Mouse (Mus musculus) embryo, embryonic 11 days (tissue): ENCODE measurements around the gene Nt5c2.
A peak's percentile ranks its signal among the peaks of the same experiment; 100 is the strongest.

Experiments
- DNase-seq: peaks from one replicate; pipeline ENCODE4 v3.0.0-alpha.2; 2015

Nt5c2 gene

GRCm38 (mm10) chr19:47014447-47015381 is at the start of gene Nt5c2, which contains the start of gene Ina:
Gene Nt5c2, minus strand, starts transcription at chr19:47015153.
Gene Ina, plus strand, starts transcription at chr19:47014698.
- DNase-seq = peak; percentile 93

DNA sequence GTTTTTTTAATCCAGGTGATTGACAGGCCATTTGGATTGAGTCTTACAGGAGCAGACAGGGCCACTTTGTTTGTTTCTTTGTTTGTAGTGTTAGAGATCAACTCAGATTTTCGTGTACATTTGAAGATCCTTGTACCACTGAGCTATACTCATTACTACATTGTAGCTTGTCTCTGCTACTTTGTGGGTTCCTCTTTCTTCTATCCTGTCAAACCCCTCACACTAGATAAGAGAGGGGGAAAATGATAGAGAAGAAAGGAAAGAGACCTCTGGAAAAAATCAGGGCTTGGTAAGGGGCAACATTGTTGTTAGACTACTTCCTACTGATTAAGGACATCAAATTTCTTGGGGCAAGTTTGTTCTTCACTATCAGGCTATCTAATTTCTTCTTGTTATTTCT is 42.7 kb upstream of the Nt5c2 start:
- DNase-seq = no peak

DNA sequence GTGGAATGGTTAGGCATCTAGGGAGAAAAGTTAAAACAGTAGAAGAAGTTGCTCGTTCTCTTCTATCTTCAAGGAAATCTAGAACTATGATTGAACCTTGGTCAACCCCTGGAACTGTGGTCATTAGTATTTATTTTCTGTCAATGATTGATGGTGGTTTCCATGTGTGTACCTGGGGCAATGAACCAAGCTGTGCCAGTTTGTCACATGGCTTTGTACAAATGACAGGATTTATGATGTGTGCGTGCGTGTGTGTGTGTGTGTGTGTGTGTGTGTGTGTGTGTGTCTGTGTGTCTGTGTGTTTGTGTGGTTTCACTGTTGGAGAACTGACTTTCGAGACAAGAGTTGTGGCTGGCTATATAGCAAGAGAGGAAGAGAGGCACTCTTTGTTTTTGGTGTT is 38.5 kb upstream of the Nt5c2 start:
- DNase-seq = no peak

DNA sequence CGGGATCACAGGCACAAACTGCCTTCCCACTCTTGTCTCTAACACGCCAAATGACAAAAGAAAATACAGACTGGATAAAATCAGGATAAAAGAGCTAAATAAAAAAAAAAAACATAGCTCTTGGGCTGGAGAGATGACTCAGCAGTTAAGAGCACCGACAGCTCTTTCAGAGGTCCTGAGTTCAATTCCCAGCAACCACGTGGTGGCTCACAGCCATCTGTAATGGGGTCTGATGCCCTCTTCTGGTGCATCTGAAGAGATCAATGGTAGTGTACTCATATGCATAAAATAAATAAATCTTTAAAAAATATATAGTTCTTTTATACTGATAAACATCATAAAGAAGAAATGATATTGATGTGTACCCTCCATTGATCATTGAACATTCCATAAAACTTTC is 38.0 kb upstream of the Nt5c2 start:
- no peak for DNase-seq

DNA sequence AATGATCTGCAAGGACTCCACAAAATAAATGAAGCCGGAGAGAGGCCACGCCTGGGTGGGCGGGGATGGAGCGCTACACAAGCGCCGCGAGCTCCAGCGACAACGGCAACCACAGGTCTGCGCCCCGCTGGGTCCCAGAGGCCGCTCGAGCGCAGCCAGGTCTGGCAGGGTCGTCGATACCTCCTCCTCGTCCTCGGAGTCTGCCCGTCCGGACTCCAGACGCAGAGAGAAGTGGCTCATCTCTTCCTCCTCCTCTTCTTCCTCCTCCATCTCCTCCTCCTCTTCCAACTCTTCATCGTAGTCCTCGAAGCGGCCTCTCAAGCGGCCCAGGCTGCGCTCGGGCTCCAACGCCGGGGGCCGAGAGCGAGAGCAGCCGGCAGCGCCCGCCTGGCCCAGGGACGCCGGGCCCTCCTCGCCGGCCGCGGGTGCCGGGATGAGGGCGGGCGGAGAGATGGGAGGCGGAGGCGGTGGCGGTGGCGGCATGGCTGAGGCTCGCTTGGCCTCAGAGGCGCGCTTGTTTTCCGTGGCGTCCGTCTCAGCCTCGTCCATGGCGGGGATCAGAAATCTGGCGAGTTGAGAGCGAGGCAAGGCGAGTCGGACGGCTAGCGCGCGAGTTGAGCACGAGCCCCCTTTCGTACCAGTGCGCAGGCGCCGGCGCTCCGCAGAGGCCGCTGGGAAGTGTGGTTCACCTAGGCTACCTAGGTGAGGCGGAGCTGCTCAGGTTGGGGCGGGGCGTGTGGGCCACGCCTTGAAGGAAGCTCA is 35.5 kb upstream of the Nt5c2 start, which contains the start of gene Pcgf6:
TSS of gene Pcgf6 (minus strand) at position 636 of the 762 bp plus-strand sequence.
- DNase-seq = peak; percentile 92

DNA sequence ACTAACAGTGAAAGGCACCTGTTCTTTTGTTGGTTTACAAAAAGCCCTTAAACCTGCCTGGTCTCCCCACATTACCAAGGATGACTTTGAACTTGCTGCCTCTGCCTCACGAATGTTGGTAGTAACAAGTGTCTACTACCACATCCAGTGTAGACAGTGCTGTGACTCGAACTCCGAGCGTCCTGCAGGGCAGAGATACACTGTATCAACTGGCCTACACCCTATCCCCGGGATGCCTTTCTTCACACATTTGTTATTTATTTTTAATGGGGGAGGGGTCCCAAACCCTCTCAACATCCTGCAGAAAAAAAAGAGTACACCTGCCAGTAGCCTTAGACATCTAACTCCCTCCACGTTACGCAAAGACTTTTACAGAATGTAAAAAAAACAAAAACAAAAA is 34.9 kb upstream of the Nt5c2 start:
- no peak for DNase-seq

DNA sequence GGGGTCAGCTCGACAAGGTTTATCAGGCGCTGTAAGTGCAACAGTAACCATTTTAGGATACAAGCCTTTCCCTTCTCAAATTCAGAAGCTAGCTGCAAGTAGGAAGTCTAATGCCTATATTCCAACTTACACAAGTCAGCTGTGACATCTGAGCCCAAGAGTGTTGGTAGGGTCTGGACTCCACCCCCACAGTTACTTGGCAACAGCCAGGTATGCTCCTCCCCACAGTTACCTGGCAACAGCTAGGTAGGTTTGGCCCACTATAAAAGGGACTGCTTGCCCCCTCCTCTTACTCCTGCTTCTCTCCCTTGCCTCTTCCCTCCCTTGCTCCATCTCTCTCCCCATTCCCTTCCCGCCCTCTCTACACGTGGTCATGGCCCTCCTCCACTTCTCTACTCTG is 34.1 kb upstream of the Nt5c2 start:
- no peak for DNase-seq

DNA sequence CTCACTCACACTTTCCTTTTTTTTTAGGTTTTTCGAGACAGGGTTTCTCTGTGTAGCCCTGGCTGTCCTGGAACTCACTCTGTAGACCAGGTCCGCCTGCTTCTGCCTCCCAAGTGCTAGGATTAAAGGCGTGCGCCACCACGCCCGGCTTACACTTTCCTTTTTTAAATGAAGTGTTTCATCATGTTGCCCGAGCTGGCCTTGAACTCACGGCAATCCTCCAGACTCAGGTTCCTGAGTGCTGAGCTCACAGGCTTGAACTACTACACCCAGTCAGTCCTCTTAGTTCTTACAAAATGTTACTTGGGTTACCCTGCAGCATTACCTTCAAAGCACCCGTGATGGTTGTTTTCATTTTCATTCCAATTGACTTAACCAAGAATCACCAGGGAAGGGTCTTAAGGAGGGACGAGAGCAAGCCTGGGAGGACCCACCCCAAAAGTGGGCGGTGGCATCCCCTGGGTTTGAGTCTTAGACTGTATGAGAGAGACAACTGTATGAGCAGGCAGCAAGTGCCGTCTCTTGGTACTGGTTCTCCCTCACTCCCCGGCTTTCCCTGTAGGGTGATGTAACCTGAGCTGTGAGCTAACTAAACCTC is 32.4 kb upstream of the Nt5c2 start:
- DNase-seq = no peak

DNA sequence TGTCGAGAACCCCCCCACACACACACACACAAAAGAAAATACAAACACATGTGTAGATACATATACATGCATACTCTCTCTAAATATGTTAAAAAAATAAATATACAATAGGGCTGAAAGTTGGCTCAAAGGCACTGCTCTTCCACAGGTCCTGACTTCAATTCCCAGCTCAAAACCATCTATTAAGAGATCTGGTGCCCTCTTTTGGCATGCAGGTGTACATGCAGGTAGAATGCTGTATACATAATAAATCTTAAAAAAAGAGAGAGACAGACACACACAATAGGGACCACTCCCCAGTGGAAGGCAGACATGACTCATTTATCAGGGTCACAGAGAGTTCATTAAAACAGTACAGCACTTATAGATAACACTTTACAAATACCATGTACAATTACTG is 31.4 kb upstream of the Nt5c2 start:
- peak; percentile 14 for DNase-seq

DNA sequence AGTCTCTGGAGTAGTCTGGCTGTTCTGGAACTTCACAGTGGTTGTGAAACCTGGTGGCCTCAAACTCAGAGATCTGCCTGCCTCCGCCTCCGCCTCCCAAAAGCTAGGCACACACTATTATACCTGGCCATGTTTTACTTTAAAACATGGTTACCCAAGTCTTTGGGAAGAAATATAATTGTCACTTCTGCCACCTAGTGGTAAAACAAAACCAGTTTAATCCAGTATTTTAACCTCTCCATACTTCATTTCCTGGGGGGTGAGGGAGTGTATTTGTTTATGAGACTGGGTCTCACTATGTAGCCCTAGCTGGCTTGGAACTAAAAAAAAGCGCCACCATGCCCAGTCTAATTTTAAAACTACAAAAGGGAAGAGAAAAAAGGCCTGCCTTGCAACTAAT is 28.7 kb upstream of the Nt5c2 start:
- DNase-seq = peak; percentile 26

GRCm38 (mm10) chr19:47040720-47041473 is 25.9 kb upstream of the Nt5c2 start:
- no peak for DNase-seq

- DNase-seq = no peak
Measured at GRCm38 (mm10) chr19:47036596-47036995, 21.6 kb upstream of the Nt5c2 start.

GRCm38 (mm10) chr19:47034916-47035315 is 20.0 kb upstream of the Nt5c2 start:
- no peak for DNase-seq

DNA sequence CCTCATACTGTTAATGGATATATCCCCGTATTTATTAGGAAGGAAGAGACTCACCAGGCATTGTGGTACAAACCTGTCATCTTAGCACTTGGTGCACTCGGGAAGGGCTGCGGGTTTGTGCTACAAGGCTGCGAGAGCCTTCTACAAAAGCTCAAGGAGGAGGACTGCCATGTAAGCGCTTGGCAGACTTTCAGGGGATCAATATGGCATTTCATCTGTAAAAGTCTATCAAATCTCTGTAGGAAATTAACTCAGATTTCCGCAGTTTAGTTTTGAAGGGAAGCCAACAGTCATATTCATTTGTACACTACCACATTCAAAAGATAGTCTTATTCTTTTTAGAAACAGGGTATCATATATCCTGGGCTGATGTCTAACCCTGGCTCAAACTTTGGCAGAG is 16.8 kb upstream of the Nt5c2 start:
- DNase-seq = no peak

DNA sequence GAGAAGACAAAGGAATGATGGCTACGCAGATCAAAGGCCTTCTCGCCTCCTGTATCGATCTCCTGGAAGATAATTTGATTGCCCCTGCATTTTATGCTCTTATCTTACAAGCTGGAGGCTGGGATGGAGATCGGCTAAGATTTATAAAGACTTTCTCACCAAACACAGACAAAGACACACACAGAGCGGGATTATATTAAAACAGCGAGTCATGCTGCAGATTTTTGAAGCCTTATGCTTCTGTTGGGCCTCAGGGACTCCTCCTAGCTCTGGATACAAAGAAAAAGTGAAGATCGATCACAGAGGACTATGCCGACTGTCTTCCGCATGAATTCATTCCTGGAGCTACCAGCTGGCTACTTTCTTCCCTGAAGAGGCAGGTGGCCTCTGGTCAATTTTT is 14.8 kb upstream of the Nt5c2 start:
- DNase-seq = no peak

- DNase-seq = no peak
Measured at GRCm38 (mm10) chr19:47026513-47026912, 11.6 kb upstream of the Nt5c2 start.

GRCm38 (mm10) chr19:47024954-47025353 is 10.0 kb upstream of the Nt5c2 start:
- DNase-seq = no peak

- no peak for DNase-seq
Measured at GRCm38 (mm10) chr19:47023546-47023945, 8.6 kb upstream of the Nt5c2 start.

DNA sequence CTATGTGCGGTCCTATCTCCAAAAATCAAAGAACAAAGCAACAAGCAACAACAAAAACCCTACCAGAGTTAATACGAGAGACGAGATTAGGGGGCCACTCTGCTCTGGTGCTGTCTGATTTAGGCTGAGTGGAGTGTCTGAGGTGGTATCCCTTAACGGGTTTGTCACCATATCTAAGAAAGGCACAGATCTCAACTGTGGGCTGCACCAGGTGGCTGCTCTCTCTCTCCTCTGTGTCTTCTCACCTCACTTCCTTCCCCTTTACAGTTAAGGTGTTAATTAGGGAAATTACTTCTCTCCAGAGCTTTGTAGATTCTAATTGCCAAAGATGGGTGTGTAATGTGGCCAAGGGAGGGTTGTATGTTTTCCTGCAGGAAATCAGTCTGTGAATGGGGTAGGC is 7.8 kb upstream of the Nt5c2 start:
- no peak for DNase-seq

DNA sequence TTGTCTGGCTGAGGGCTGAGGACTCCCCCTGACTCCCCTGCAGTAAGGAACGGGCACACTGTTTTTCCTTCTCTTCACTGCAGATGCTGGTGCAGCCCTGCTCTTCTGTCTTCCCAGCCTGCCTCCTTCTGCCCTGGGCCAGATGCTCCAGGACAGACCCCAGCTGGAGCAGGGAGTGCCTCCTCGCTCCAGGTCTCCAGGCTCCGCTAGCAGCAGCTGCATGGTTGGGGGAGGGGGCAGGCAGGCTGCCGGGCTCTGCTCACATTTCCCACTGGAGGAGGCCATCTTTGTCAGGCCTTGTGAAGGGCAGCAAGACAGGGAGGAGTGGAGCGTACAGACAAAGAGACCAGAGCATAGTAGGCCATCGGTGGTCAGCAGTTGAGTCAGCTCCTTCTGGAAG is 4.4 kb upstream of the Nt5c2 start:
- DNase-seq = peak; percentile 61

GRCm38 (mm10) chr19:47018330-47018729 is 3.4 kb upstream of the Nt5c2 start:
- DNase-seq = no peak

DNA sequence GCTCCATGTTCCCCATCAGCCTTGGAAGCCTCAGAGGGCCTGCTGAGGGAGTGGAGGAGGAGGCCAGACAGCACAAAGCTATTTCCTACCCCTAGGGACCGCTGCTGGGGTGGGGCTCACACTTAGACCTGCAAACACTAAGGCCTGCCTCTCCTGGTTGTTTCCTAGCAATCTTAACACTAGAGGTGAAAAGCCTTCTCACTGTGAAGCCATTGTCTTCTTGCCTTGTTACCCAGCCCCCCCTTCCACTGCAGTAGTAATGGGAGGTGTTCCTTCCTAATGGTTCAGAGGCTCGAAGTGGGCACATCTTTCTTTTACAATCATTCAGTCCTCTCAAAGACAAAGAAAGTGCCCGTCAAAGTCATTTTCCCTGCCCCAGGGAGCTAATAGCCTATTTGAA is 2.9 kb upstream of the Nt5c2 start:
- DNase-seq = no peak

DNA sequence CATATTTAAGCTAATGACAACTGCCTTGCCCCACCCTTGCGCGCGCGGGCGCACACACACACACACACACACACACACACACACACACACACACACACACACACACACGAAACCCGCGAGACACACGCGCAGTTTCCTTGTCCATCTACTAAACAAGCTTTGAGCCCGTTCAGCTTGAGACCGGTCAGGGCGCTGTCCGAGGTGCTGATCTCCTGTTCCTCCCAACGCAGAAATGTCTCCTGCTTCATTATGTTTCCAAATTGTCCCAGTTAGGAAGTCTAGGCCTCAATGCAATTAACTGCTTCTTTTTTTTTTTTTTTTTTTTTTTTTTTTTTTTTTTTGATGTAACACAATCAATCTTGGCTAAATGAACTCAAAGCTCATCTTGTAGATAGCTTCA is 1.5 kb upstream of the Nt5c2 start:
- DNase-seq = peak; percentile 88
